Mouse (Mus musculus) heart, embryonic 10.5 days (tissue): ENCODE measurements around the gene Aloxe3. TPM values are rescaled to one million over a fixed set of nuclear protein-coding genes. Genes with fewer than 3 reads are reported as not detected.

Experiments used
- DNase-seq: peaks from one replicate; pipeline ENCODE4 v3.0.0-alpha.2; 2017; ENCODE audit warnings: low spot score
- H3K27ac ChIP-seq: fragments of 300-500 bp; sonication (generic); 2 replicates; pipeline ENCODE4 v1.5.1; 2016; ENCODE audit warnings: mild to moderate bottlenecking
- H3K27me3 ChIP-seq: fragments of 300-500 bp; sonication (generic); 2 replicates; pipeline ENCODE4 v1.6.1; 2016; ENCODE audit warnings: mild to moderate bottlenecking; ENCODE audit not compliant: poor library complexity, insufficient read depth, severe bottlenecking
- H3K36me3 ChIP-seq: fragments of 300-500 bp; sonication (generic); 2 replicates; pipeline ENCODE4 v1.6.1; 2016; ENCODE audit warnings: mild to moderate bottlenecking, moderate library complexity
- H3K4me1 ChIP-seq: fragments of 300-500 bp; sonication (generic); 2 replicates; pipeline ENCODE4 v1.6.1; 2016; ENCODE audit warnings: mild to moderate bottlenecking
- H3K4me3 ChIP-seq: fragments of 300-500 bp; sonication (generic); 2 replicates; pipeline ENCODE4 v1.5.1; 2016; ENCODE audit warnings: mild to moderate bottlenecking, moderate library complexity
- H3K9me3 ChIP-seq: fragments of 300-500 bp; sonication (generic); 2 replicates; pipeline ENCODE4 v1.6.1; 2016; ENCODE audit warnings: mild to moderate bottlenecking, moderate library complexity
- WGBS: fragments of 180-500 bp; shearing (Covaris S2); methylation state at CpG from one replicate; pipeline ENCODE4 v1.1.7; 2016; 5-methylcytosine and 5-hydroxymethylcytosine counted together
- polyA plus RNA-seq: library from polyadenylated mRNA; unstranded; fragments of >200 nt; fragmentation: Nextera tagmentation; extraction: Ambion mirVana; gene quantifications from 2 replicates; pipeline ENCODE4 v1.2.1, GENCODE M21; 2016

The Aloxe3 gene
- 0.16 and 0.25 TPM in 2 replicates for polyA plus RNA-seq

DNA sequence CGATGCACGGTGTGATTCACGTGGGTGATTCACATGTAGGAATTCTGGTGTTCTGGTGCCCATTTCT, at the start of gene Aloxe3:
TSS of gene Aloxe3 (plus strand) at position 45 of the 67 bp plus-strand sequence.
- peaks cover 40% of the 10 kb centered on the region for H3K4me1 ChIP-seq
- H3K9me3 ChIP-seq: no peaks in the 10 kb centered on the region
- WGBS: 1% methylated on average over 3 of the region's 3 CpGs
- peaks cover 11% of the 10 kb centered on the region; the same call in 1 of the 2 replicates for H3K27me3 ChIP-seq
- no peaks in the 10 kb centered on the region for H3K36me3 ChIP-seq
- DNase-seq: no peak
- H3K27ac ChIP-seq: peak within 1 kb of the TSS; percentile 80; the same call in 1 of the 2 replicates
- H3K4me3 ChIP-seq: peak within 1 kb of the TSS; percentile 67

GRCm38 (mm10) chr11:69076572-69076971, 49.1 kb upstream of the Aloxe3 start:
- no peak for DNase-seq

GRCm38 (mm10) chr11:69077316-69077715, 48.4 kb upstream of the Aloxe3 start:
- H3K27me3 ChIP-seq: no peaks in the 10 kb centered on the region
- peaks cover 16% of the 10 kb centered on the region for H3K4me1 ChIP-seq
- H3K4me3 ChIP-seq: no peak overlapping the region
- no peaks in the 10 kb centered on the region for H3K36me3 ChIP-seq
- H3K27ac ChIP-seq: no peak overlapping the region
- WGBS: 77% methylated on average over 9 of the region's 9 CpGs
- DNase-seq: no peak
- H3K9me3 ChIP-seq: no peaks in the 10 kb centered on the region

More at GRCm38 (mm10) chr11:69076572-69076971, 49.1 kb upstream of the Aloxe3 start:
- no peaks in the 10 kb centered on the region for H3K27me3 ChIP-seq
- H3K4me3 ChIP-seq: no peak overlapping the region
- no peaks in the 10 kb centered on the region for H3K9me3 ChIP-seq
- peaks cover 22% of the 10 kb centered on the region for H3K4me1 ChIP-seq
- WGBS: 80% methylated on average over 5 of the region's 5 CpGs
- no peak overlapping the region for H3K27ac ChIP-seq
- no peaks in the 10 kb centered on the region for H3K36me3 ChIP-seq

GRCm38 (mm10) chr11:69078041-69078440, 47.7 kb upstream of the Aloxe3 start:
- Histone ChIP-seq H3K27ac (no peak overlapping the region), H3K27me3 (no peaks in the 10 kb centered on the region), H3K4me3 (no peak overlapping the region), H3K9me3 (no peaks in the 10 kb centered on the region), H3K4me1 (peaks cover 11% of the 10 kb centered on the region), H3K36me3 (no peaks in the 10 kb centered on the region)
- 68% methylated on average over 6 of the region's 6 CpGs for WGBS
- DNase-seq: no peak

GRCm38 (mm10) chr11:69078805-69079438, 46.8 kb upstream of the Aloxe3 start:
- H3K27ac ChIP-seq: no peak overlapping the region
- WGBS: 74% methylated on average over 5 of the region's 5 CpGs

DNA sequence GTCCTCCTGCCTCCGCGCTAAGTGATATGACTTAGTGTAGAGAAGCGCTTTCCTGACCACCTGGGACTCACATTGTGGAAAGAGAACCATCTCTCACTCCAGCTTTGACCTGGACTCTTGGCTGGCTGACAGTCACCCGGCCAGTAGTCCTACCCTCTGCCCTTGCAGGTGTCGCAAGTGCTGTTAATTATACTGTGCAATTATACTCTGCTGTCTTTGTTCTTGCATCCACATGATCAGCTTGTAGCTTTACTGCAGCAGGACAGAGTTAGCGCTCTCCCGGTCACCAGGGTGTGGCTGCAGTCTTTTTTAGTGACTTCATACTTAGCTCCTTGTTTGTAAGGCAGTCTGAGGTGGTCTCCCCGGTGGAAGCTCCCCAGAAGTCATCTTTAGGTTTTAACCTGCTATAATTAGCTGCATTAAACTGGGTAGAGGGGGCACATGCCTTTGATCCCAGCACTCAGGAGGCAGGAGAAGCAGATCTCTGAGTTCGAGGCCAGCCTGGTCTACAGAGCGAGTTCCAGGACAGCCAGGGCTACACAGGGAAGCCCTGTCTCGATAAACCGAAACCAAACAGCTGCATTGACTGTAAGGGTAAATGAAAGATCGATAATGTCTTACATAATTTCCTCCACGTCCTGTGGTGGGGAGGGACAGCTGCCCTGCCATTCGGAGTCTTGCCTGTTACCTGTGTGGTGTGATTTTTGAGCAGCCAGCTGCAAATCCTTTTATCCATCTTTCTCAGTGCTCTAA, 45.4 kb upstream of the Aloxe3 start:
- Histone ChIP-seq H3K4me3 (no peak overlapping the region), H3K27ac (no peak overlapping the region), H3K27me3 (no peaks in the 10 kb centered on the region), H3K9me3 (no peaks in the 10 kb centered on the region), H3K36me3 (no peaks in the 10 kb centered on the region), H3K4me1 (0 out of 2 replicates have a peak, but pooled peaks cover 4% of the 10 kb centered on the region)
- 79% methylated on average over 15 of the region's 15 CpGs for WGBS
- DNase-seq: no peak

More at GRCm38 (mm10) chr11:69078805-69079438, 46.8 kb upstream of the Aloxe3 start:
- Histone ChIP-seq H3K36me3 (no peaks in the 10 kb centered on the region), H3K4me1 (peaks cover 11% of the 10 kb centered on the region), H3K9me3 (no peaks in the 10 kb centered on the region), H3K4me3 (no peak overlapping the region), H3K27me3 (no peaks in the 10 kb centered on the region)
- no peak for DNase-seq

- Histone ChIP-seq H3K27ac (no peak overlapping the region), H3K4me3 (no peak overlapping the region), H3K27me3 (no peaks in the 10 kb centered on the region), H3K9me3 (no peaks in the 10 kb centered on the region), H3K36me3 (no peaks in the 10 kb centered on the region), H3K4me1 (peaks cover 7% of the 10 kb centered on the region)
- no peak for DNase-seq
- WGBS: 88% methylated on average over 8 of the region's 8 CpGs
Observed at GRCm38 (mm10) chr11:69080855-69081222, 44.9 kb upstream of the Aloxe3 start.

GRCm38 (mm10) chr11:69081613-69082012, 44.1 kb upstream of the Aloxe3 start:
- no peaks in the 10 kb centered on the region for H3K9me3 ChIP-seq
- WGBS: 85% methylated on average over 7 of the region's 7 CpGs

GRCm38 (mm10) chr11:69085608-69086007, 40.1 kb upstream of the Aloxe3 start:
- DNase-seq: no peak
- Histone ChIP-seq H3K36me3 (peaks cover 15% of the 10 kb centered on the region), H3K27ac (peak overlapping the region; percentile 100; the same call in 1 of the 2 replicates), H3K27me3 (no peaks in the 10 kb centered on the region), H3K4me1 (peaks cover 49% of the 10 kb centered on the region), H3K9me3 (no peaks in the 10 kb centered on the region), H3K4me3 (no peak overlapping the region)
- 68% methylated on average over 6 of the region's 6 CpGs for WGBS

More at GRCm38 (mm10) chr11:69081613-69082012, 44.1 kb upstream of the Aloxe3 start:
- H3K27ac ChIP-seq: no peak overlapping the region
- no peaks in the 10 kb centered on the region for H3K27me3 ChIP-seq
- H3K36me3 ChIP-seq: no peaks in the 10 kb centered on the region
- peaks cover 15% of the 10 kb centered on the region for H3K4me1 ChIP-seq
- no peak for DNase-seq
- H3K4me3 ChIP-seq: no peak overlapping the region

DNA sequence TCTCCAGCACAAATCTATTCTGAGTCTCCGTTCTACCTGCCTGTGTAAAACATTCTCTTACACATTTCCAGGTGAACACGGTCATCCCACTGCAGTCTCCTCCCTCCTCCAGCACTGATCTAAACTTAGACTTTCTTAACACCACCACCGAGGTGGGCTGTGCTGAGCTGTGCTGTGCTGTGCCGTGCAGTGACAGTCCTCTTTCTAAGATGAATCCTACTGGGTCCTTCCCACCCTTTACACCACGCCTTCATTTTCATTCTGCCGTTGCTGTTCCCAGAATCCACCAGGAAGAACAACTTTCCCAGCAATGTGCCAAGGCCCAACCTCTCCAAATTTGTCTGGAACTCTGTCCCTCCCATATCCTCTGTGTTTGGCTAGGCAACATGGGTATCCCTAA, 39.3 kb upstream of the Aloxe3 start:
- no peak for DNase-seq
- Histone ChIP-seq H3K9me3 (no peaks in the 10 kb centered on the region), H3K36me3 (peaks cover 23% of the 10 kb centered on the region), H3K27ac (peak overlapping the region; percentile 100), H3K4me3 (peak overlapping the region; percentile 35; the same call in 1 of the 2 replicates), H3K4me1 (peaks cover 54% of the 10 kb centered on the region), H3K27me3 (no peaks in the 10 kb centered on the region)
- WGBS: 39% methylated on average over 6 of the region's 6 CpGs

- no peak for DNase-seq
- peak overlapping the region; percentile 100 for H3K27ac ChIP-seq
- H3K27me3 ChIP-seq: no peaks in the 10 kb centered on the region
- WGBS: 15% methylated on average over 4 of the region's 4 CpGs
- peaks cover 61% of the 10 kb centered on the region for H3K4me1 ChIP-seq
- H3K9me3 ChIP-seq: no peaks in the 10 kb centered on the region
- peaks cover 29% of the 10 kb centered on the region for H3K36me3 ChIP-seq
- H3K4me3 ChIP-seq: peak overlapping the region; percentile 35
Observed at GRCm38 (mm10) chr11:69087082-69087481, 38.6 kb upstream of the Aloxe3 start.

DNA sequence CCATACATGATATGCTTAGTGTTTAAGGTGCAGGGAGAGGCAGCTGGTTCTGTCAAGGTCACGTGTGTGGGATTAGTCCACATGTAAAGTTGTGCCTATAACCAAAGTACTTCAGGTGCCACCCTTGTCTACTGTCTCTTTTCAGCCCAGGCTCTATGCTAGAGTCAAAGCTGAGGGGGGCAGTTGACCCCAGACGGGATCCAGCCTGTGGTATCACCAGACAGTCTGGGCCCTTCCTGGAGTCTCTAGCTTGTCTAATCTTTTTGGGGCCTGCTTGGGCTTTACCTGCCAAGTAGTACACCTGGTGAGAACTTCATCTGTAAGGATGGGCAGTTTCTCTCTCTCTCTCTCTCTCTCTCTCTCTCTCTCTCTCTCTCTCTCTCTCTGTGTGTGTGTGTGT, 38.1 kb upstream of the Aloxe3 start:
- Histone ChIP-seq H3K9me3 (no peaks in the 10 kb centered on the region), H3K27me3 (no peaks in the 10 kb centered on the region), H3K4me3 (peak overlapping the region; percentile 98), H3K36me3 (peaks cover 34% of the 10 kb centered on the region), H3K4me1 (peaks cover 62% of the 10 kb centered on the region), H3K27ac (peak overlapping the region; percentile 100)
- 53% methylated on average over 2 of the region's 2 CpGs for whole genome bisulfite sequencing
- DNase-seq: no peak

DNA sequence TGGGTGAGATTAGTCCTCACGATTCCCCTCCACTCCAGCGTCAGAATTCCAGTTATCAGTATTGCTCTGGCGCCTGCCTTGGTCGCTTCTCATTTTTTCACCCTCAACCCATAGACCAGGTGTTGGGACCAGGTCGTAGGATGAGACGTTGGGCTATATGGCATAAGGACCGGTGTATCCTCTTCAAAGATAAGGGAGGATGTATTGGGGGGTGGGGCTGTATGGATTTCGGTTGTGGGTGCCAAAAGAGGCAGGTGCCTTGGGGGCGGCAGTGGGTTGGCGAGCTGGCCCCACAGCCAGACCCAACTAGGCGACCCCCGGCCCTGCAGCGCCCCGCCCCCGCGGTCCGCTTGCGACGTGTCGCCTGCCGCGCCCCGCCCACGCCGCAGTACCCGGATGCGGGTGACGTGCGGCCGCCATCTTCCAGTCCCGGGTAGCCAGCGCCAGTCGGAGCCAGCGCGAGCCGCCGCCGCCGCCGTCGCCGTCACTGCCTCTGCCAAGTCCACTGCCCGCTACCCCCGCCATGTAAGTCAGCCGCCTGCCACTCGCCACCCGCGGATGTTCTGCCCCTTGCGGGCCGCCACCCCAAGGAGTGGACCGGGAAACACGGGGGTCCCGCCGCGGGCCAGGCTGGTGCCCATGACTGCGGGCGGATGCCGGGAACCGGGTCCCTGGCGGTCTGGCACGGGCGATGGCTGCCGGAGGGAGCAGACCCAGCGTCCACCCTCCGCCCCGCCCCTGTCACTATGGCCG, 37.4 kb upstream of the Aloxe3 start, which contains the start of gene Vamp2:
TSS of gene Vamp2 (plus strand) at position 388 of the 753 bp plus-strand sequence.
- Histone ChIP-seq H3K36me3 (peaks cover 38% of the 10 kb centered on the region), H3K27me3 (no peaks in the 10 kb centered on the region), H3K27ac (peak within 1 kb of the TSS; percentile 100), H3K4me3 (peak within 1 kb of the TSS; percentile 98), H3K4me1 (peaks cover 62% of the 10 kb centered on the region), H3K9me3 (no peaks in the 10 kb centered on the region)
- 1% methylated on average over 63 of the region's 67 CpGs for WGBS
- peak; percentile 94 for DNase-seq
